Mouse (Mus musculus): ENCODE data around the gene Klhl6. TPM values are rescaled to one million over a fixed set of nuclear protein-coding genes. Genes with fewer than 3 reads are reported as not detected.

Gene Klhl6
- polyA plus RNA-seq, 1 experiment from 2014 or later, result 31.0 TPM

DNA sequence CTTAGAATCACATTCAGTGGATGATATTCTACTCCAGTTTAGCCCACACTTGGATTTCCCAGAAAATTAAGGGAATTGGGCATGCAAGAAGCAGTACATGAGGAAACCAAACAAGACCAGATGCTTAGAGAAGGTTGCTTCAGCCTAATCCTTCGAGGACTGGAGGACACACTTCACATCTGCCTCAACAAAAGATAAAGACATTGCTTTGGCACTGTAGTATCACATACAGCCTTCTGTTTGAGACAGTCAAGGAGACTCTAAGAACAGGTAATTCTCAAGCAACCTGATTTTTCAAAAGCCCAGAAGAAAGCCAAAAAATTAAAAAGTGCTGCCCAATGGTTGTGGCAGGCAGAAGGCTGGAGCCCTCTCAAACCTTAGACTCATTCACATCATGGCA, 16.4 kb downstream of the Klhl6 start:
- Histone ChIP-seq H3K36me3 (ENCODE audit: control insufficient read depth, insufficient read depth) (no peaks in the 10 kb centered on the region), H3K27ac (ENCODE audit: low read length) (peak overlapping the region; percentile 23; the same call in 1 of the 2 replicates), H3K9ac (ENCODE audit: low read length) (no peak overlapping the region), H3K4me1 (ENCODE audit: control insufficient read depth, insufficient read depth, low read length) (no peaks in the 10 kb centered on the region), H3K27me3 (ENCODE audit: control insufficient read depth, insufficient read depth, low read length) (no peaks in the 10 kb centered on the region), H3K4me2 (ENCODE audit: low read depth, low read length) (no peak overlapping the region), H3K9me3 (replicated peaks; ENCODE audit: control insufficient read depth, low read length) (no peaks in the 10 kb centered on the region), H3K4me3 (ENCODE audit: low read length) (no peak overlapping the region)
- no peak for ATAC-seq (replicated peaks; ENCODE audit: extremely low read depth, insufficient read depth, low FRiP score)
- WGBS, result 56% methylated on average over 1 of the region's 1 CpGs

DNA sequence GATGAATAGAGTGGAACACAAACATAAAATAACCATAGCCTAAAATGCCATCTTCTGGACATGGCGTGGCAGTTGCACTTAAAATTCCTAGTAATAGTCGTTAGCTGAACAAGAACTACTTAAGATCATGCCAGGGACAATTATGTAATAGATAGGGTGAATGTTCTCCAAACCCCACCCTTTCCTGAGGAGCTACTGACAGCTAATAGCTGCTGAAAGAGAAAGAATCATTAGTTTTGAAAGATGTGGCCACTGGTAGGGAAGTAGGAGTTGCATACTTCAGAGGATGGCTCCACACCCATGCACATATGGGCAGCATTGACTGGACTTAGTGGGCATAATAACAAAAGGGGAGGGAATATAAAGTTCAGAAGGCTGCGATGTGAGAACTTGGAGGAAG, 19.9 kb downstream of the Klhl6 start:
- WGBS, result 65% methylated on average over 3 of the region's 3 CpGs
- Histone ChIP-seq H3K4me2 (ENCODE audit: low read depth, low read length) (no peak overlapping the region), H3K4me1 (ENCODE audit: control insufficient read depth, insufficient read depth, low read length) (peaks cover 12% of the 10 kb centered on the region), H3K9me3 (replicated peaks; ENCODE audit: control insufficient read depth, low read length) (no peaks in the 10 kb centered on the region), H3K36me3 (ENCODE audit: control insufficient read depth, insufficient read depth) (no peaks in the 10 kb centered on the region), H3K4me3 (ENCODE audit: low read length) (no peak overlapping the region), H3K9ac (ENCODE audit: low read length) (no peak overlapping the region), H3K27ac (ENCODE audit: low read length) (no peak overlapping the region), H3K27me3 (ENCODE audit: control insufficient read depth, insufficient read depth, low read length) (no peaks in the 10 kb centered on the region)
- no peak for ATAC-seq (replicated peaks; ENCODE audit: extremely low read depth, insufficient read depth, low FRiP score)

- Histone ChIP-seq H3K4me1 (ENCODE audit: control insufficient read depth, insufficient read depth, low read length) (peaks cover 12% of the 10 kb centered on the region), H3K4me3 (ENCODE audit: low read length) (no peak overlapping the region), H3K9me3 (replicated peaks; ENCODE audit: control insufficient read depth, low read length) (no peaks in the 10 kb centered on the region), H3K27ac (ENCODE audit: low read length) (no peak overlapping the region), H3K27me3 (ENCODE audit: control insufficient read depth, insufficient read depth, low read length) (no peaks in the 10 kb centered on the region), H3K36me3 (ENCODE audit: control insufficient read depth, insufficient read depth) (peaks cover 3% of the 10 kb centered on the region), H3K4me2 (ENCODE audit: low read depth, low read length) (no peak overlapping the region), H3K9ac (ENCODE audit: low read length) (no peak overlapping the region)
- 80% methylated on average over 2 of the region's 2 CpGs for WGBS
- no peak for ATAC-seq (replicated peaks; ENCODE audit: extremely low read depth, insufficient read depth, low FRiP score)
Measured at GRCm38 (mm10) chr16:19961070-19961469, 21.8 kb downstream of the Klhl6 start.

- Histone ChIP-seq H3K9me3 (replicated peaks; ENCODE audit: control insufficient read depth, low read length) (no peaks in the 10 kb centered on the region), H3K4me2 (ENCODE audit: low read depth, low read length) (no peak overlapping the region), H3K27ac (ENCODE audit: low read length) (peak overlapping the region; percentile 61), H3K4me1 (ENCODE audit: control insufficient read depth, insufficient read depth, low read length) (peaks cover 12% of the 10 kb centered on the region), H3K36me3 (ENCODE audit: control insufficient read depth, insufficient read depth) (peaks cover 3% of the 10 kb centered on the region), H3K4me3 (ENCODE audit: low read length) (no peak overlapping the region), H3K9ac (ENCODE audit: low read length) (no peak overlapping the region), H3K27me3 (ENCODE audit: control insufficient read depth, insufficient read depth, low read length) (no peaks in the 10 kb centered on the region)
- no peak; the same call in 1 of the 2 replicates for ATAC-seq (replicated peaks; ENCODE audit: extremely low read depth, insufficient read depth, low FRiP score)
- 31% methylated on average over 4 of the region's 4 CpGs for WGBS
Measured at GRCm38 (mm10) chr16:19960407-19961058, 22.3 kb downstream of the Klhl6 start.

GRCm38 (mm10) chr16:19957051-19957450, 25.8 kb downstream of the Klhl6 start:
- WGBS, result 73% methylated on average over 5 of the region's 5 CpGs
- Histone ChIP-seq H3K27ac (ENCODE audit: low read length) (no peak overlapping the region), H3K36me3 (ENCODE audit: control insufficient read depth, insufficient read depth) (peaks cover 6% of the 10 kb centered on the region), H3K4me2 (ENCODE audit: low read depth, low read length) (no peak overlapping the region), H3K9ac (ENCODE audit: low read length) (no peak overlapping the region), H3K9me3 (replicated peaks; ENCODE audit: control insufficient read depth, low read length) (no peaks in the 10 kb centered on the region), H3K4me1 (ENCODE audit: control insufficient read depth, insufficient read depth, low read length) (peaks cover 12% of the 10 kb centered on the region), H3K4me3 (ENCODE audit: low read length) (no peak overlapping the region), H3K27me3 (ENCODE audit: control insufficient read depth, insufficient read depth, low read length) (no peaks in the 10 kb centered on the region)
- ATAC-seq (replicated peaks; ENCODE audit: extremely low read depth, insufficient read depth, low FRiP score), result no peak

DNA sequence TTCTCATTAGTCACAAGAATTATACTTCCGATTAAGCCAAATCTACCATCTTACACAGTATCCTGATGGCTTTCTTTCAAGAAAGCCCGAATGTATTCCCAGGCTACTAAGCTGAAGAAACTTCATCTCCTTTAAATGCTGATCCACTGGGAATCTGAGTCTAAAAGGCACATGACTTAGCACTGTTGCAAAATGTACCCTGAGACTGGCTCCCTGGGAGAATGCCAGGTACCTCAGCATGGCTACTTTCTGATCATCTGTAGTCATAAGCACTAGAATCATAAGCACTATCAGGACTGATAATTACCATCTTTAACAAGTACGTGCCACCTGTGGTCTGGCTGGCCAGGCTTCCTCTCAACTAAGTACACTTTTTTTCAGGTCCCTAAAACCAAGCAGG, 35.5 kb downstream of the Klhl6 start:
- Histone ChIP-seq H3K27ac (ENCODE audit: low read length) (peak overlapping the region; percentile 35; the same call in 1 of the 2 replicates), H3K4me1 (ENCODE audit: control insufficient read depth, insufficient read depth, low read length) (peaks cover 10% of the 10 kb centered on the region), H3K4me3 (ENCODE audit: low read length) (no peak overlapping the region), H3K9ac (ENCODE audit: low read length) (no peak overlapping the region), H3K4me2 (ENCODE audit: low read depth, low read length) (no peak overlapping the region), H3K27me3 (ENCODE audit: control insufficient read depth, insufficient read depth, low read length) (no peaks in the 10 kb centered on the region), H3K36me3 (ENCODE audit: control insufficient read depth, insufficient read depth) (peaks cover 5% of the 10 kb centered on the region; the same call in 1 of the 2 replicates), H3K9me3 (replicated peaks; ENCODE audit: control insufficient read depth, low read length) (no peaks in the 10 kb centered on the region)
- no peak for ATAC-seq (replicated peaks; ENCODE audit: extremely low read depth, insufficient read depth, low FRiP score)
- 80% methylated on average over 3 of the region's 3 CpGs for WGBS

- Histone ChIP-seq H3K4me1 (ENCODE audit: control insufficient read depth, insufficient read depth, low read length) (peaks cover 10% of the 10 kb centered on the region), H3K4me2 (ENCODE audit: low read depth, low read length) (no peak overlapping the region), H3K4me3 (ENCODE audit: low read length) (no peak overlapping the region), H3K27me3 (ENCODE audit: control insufficient read depth, insufficient read depth, low read length) (no peaks in the 10 kb centered on the region), H3K36me3 (ENCODE audit: control insufficient read depth, insufficient read depth) (peaks cover 5% of the 10 kb centered on the region; the same call in 1 of the 2 replicates), H3K27ac (ENCODE audit: low read length) (peak overlapping the region; percentile 35), H3K9ac (ENCODE audit: low read length) (no peak overlapping the region), H3K9me3 (replicated peaks; ENCODE audit: control insufficient read depth, low read length) (no peaks in the 10 kb centered on the region)
- peak; percentile 52 for ATAC-seq (replicated peaks; ENCODE audit: extremely low read depth, insufficient read depth, low FRiP score)
- WGBS, result 45% methylated on average over 11 of the region's 11 CpGs
Measured at GRCm38 (mm10) chr16:19946578-19947298, 36.1 kb downstream of the Klhl6 start.

DNA sequence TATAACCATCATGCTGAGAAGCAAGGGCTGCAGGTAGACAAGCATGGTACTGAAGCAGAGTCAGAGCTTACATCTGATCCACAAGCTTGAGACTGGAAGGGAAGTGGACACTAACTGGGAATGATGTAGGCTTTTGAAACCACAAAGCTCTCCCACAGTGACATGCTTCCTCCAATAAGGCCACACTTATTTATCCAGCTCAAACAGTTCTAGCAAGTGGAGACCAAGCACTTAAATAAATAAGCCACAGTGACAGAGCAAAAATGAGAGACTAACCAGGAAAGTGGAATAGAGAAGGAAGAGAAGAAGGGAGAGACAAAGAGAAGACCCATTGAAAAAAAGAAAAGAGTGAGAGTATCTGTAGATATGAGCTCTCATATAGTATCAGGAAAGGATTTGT, 62.0 kb downstream of the Klhl6 start:
- H3K9me3 ChIP-seq (replicated peaks; ENCODE audit: control insufficient read depth, low read length), result no peaks in the 10 kb centered on the region
- H3K27me3 ChIP-seq (ENCODE audit: control insufficient read depth, insufficient read depth, low read length), result no peaks in the 10 kb centered on the region
- H3K27ac ChIP-seq (ENCODE audit: low read length), result no peak overlapping the region
- H3K9ac ChIP-seq (ENCODE audit: low read length), result no peak overlapping the region
- no peak overlapping the region for H3K4me3 ChIP-seq (ENCODE audit: low read length)
- H3K4me1 ChIP-seq (ENCODE audit: control insufficient read depth, insufficient read depth, low read length), result no peaks in the 10 kb centered on the region
- no peak overlapping the region for H3K4me2 ChIP-seq (ENCODE audit: low read depth, low read length)
- no peak for ATAC-seq (replicated peaks; ENCODE audit: extremely low read depth, insufficient read depth, low FRiP score)
- H3K36me3 ChIP-seq (ENCODE audit: control insufficient read depth, insufficient read depth), result no peaks in the 10 kb centered on the region

DNA sequence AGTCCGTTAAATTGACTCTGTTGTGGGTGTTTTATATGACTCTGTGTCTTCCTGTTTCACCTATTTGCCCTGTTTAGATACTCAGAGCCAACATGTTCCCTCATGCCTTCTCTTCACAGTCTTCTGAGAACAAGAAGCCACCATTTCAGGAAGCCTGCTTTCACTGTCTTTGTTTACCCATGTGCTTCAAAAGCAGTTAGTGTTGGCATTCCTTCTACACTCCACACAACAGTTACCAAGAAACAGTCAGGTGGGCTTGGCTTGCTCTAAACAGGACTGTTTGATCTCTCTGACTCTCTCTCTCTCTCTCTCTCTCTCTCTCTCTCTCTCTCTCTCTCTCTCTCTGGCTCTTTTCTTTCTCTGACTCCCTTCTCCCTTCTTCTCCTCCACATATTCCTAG, 64.6 kb downstream of the Klhl6 start:
- no peak for ATAC-seq (replicated peaks; ENCODE audit: extremely low read depth, insufficient read depth, low FRiP score)
- no peak overlapping the region for H3K4me2 ChIP-seq (ENCODE audit: low read depth, low read length)
- H3K4me1 ChIP-seq (ENCODE audit: control insufficient read depth, insufficient read depth, low read length), result no peaks in the 10 kb centered on the region
- no peaks in the 10 kb centered on the region for H3K9me3 ChIP-seq (replicated peaks; ENCODE audit: control insufficient read depth, low read length)
- no peaks in the 10 kb centered on the region for H3K36me3 ChIP-seq (ENCODE audit: control insufficient read depth, insufficient read depth)
- no peak overlapping the region for H3K4me3 ChIP-seq (ENCODE audit: low read length)
- H3K27ac ChIP-seq (ENCODE audit: low read length), result no peak overlapping the region
- no peak overlapping the region for H3K9ac ChIP-seq (ENCODE audit: low read length)
- 71% methylated on average over 1 of the region's 1 CpGs for WGBS
- no peaks in the 10 kb centered on the region for H3K27me3 ChIP-seq (ENCODE audit: control insufficient read depth, insufficient read depth, low read length)

All from heart, embryonic 16.5 days (tissue).